Comparison of ENCODE assay signal across 10 mouse cellular contexts in genomic region chr10:71114260-71114920, GRCm38 (mm10). TPM values are rescaled to one million over a fixed set of nuclear protein-coding genes. Genes with fewer than 3 reads are reported as not detected.
A peak's percentile ranks its signal among the peaks of the same experiment; 100 is the strongest.
DNase-seq lines count a peak whose midpoint lies in the region; ATAC-seq and TF ChIP-seq lines count a peak whose summit lies in the region.
"Had no signal": no experiment of that assay in that cellular context is flagged by ENCODE, and none has a peak within 500 bp of the region (broad histone marks: within the 10 kb centered on the region; RNA-seq: fewer than 3 reads in every experiment).

No protein-coding gene starts in this region.

- H3K36me3 ChIP-seq in heart, embryonic 14.5 days (ENCODE audit: control insufficient read depth, insufficient read depth, low read length): no peaks in the 10 kb centered on the region
- H3K36me3 ChIP-seq in lung, postnatal 0 days (ENCODE audit: insufficient read depth, low read length): no peaks in the 10 kb centered on the region
- no peaks in the 10 kb centered on the region for H3K36me3 ChIP-seq in stomach, postnatal 0 days (ENCODE audit: control insufficient read depth, insufficient read depth, low read length)

- intact Hi-C loops in heart, postnatal 14 days (cut with DNase I): no loop called here

- no peak for ATAC-seq in heart, embryonic 14.5 days (ENCODE audit: insufficient number of reproducible peaks, insufficient read depth, low FRiP score, low read depth)
- 0 out of 2 replicates have a peak, but pooled peaks have one; percentile 36 for ATAC-seq in lung, postnatal 0 days
- no peak for ATAC-seq in stomach, postnatal 0 days (ENCODE audit: low FRiP score, low TSS enrichment)

- H3K9ac ChIP-seq in heart, embryonic 14.5 days (ENCODE audit: low read length): no peak overlapping the region
- H3K9ac ChIP-seq in lung, postnatal 0 days (replicated peaks; ENCODE audit: low read depth): no peak overlapping the region
- no peak overlapping the region for H3K9ac ChIP-seq in stomach, postnatal 0 days (ENCODE audit: low read length)

- no peak for TF ChIP-seq EP300 in lung, postnatal 0 days (IDR thresholded peaks at IDR 0.05)
- no peak for TF ChIP-seq EP300 in stomach, postnatal 0 days (optimal IDR thresholded peaks at IDR 0.05)

- H3K4me3 ChIP-seq in heart, embryonic 14.5 days (ENCODE audit: control insufficient read depth in 1 of 2, insufficient read depth in 1 of 2, low read depth in 1 of 2, low read length in 2 of 2): no peak overlapping the region
- no peak overlapping the region for H3K4me3 ChIP-seq in lung, postnatal 0 days (ENCODE audit: low read depth, low read length)
- no peak overlapping the region for H3K4me3 ChIP-seq in stomach, postnatal 0 days (ENCODE audit: low read depth, low read length)

- no peak for TF ChIP-seq CTCF in lung, postnatal 0 days (IDR thresholded peaks at IDR 0.05)
- TF ChIP-seq CTCF in stomach, postnatal 0 days (IDR thresholded peaks at IDR 0.05; ENCODE audit: low read depth): no peak

- H3K4me1 ChIP-seq in heart, embryonic 14.5 days (ENCODE audit: control insufficient read depth in 2 of 2, insufficient read depth in 2 of 2, low read length in 2 of 2): peaks cover 5 to 6% of the 10 kb centered on the region in 2 experiments; a peak in 2 of 4 replicates
- no peaks in the 10 kb centered on the region; the same call in 1 of the 2 replicates for H3K4me1 ChIP-seq in lung, postnatal 0 days (ENCODE audit: insufficient read depth, low read depth, low read length)
- H3K4me1 ChIP-seq in stomach, postnatal 0 days (replicated peaks; ENCODE audit: control insufficient read depth, insufficient read depth): no peaks in the 10 kb centered on the region

- no peak for DNase-seq in heart, postnatal 14 days
- DNase-seq in lung, postnatal 0 days (ENCODE audit: low spot score): peak; percentile 73
- DNase-seq in lung, postnatal 4 days: no peak
- DNase-seq in layer of hippocampus, adult 9-11 months: peak; percentile 51
- DNase-seq in stomach, postnatal 0 days (ENCODE audit: low spot score): peak; percentile 9
- DNase-seq in embryo, embryonic 10 days (ENCODE audit: low spot score): no peak
- no peak for DNase-seq in ovary, postnatal 14 days (ENCODE audit: low spot score)
- DNase-seq: thymus, postnatal 36 days had no signal

- no peaks in the 10 kb centered on the region for H3K27me3 ChIP-seq in heart, embryonic 14.5 days (ENCODE audit: control insufficient read depth, insufficient read depth, low read length)
- H3K27me3 ChIP-seq in lung, postnatal 0 days (replicated peaks; ENCODE audit: insufficient read depth, low read length): no peaks in the 10 kb centered on the region
- no peaks in the 10 kb centered on the region for H3K27me3 ChIP-seq in stomach, postnatal 0 days (ENCODE audit: control insufficient read depth, insufficient read depth, low read length)

- whole genome bisulfite sequencing in heart, embryonic 14.5 days: 68% methylated on average over 10 of the region's 10 CpGs
- 53% methylated on average over 10 of the region's 10 CpGs for WGBS in lung, postnatal 0 days
- WGBS in stomach, postnatal 0 days: 54% methylated on average over 10 of the region's 10 CpGs

- peak overlapping the region; percentile 42 to 44; a peak in 2 of 4 replicates for H3K27ac ChIP-seq in heart, embryonic 14.5 days (replicated peaks in 1 of 2; ENCODE audit: control insufficient read depth in 1 of 2, insufficient read depth in 1 of 2, low read depth in 2 of 2, low read length in 2 of 2)
- H3K27ac ChIP-seq in lung, postnatal 0 days (ENCODE audit: low read length): 0 out of 2 replicates have a peak overlapping the region, but pooled peaks have one; percentile 43
- peak overlapping the region; percentile 40 for H3K27ac ChIP-seq in stomach, postnatal 0 days (replicated peaks)

- H3K9me3 ChIP-seq in heart, embryonic 14.5 days (ENCODE audit: control insufficient read depth, low read length): no peaks in the 10 kb centered on the region
- H3K9me3 ChIP-seq in lung, postnatal 0 days (ENCODE audit: low read length): no peaks in the 10 kb centered on the region
- H3K9me3 ChIP-seq in stomach, postnatal 0 days (ENCODE audit: control insufficient read depth, low read length): no peaks in the 10 kb centered on the region

- H3K4me2 ChIP-seq in heart, embryonic 14.5 days (ENCODE audit: low read length): no peak overlapping the region
- no peak overlapping the region for H3K4me2 ChIP-seq in lung, postnatal 0 days (replicated peaks; ENCODE audit: low read depth, low read length)
- H3K4me2 ChIP-seq in stomach, postnatal 0 days (replicated peaks; ENCODE audit: low read depth): 0 out of 2 replicates have a peak overlapping the region, but pooled peaks have one; percentile 20

RNA-seq across cellular contexts. Expression of gene Bicc1, which starts 45.1 kb away (rescaled TPM):
- 24.7 and 25.9 TPM in 2 replicates for polyA plus RNA-seq in heart, embryonic 14.5 days (2014; fragmentation: Nextera tagmentation; extraction: Ambion mirVana)
- 10 to 100 TPM; 22.1 to 27.9 TPM for total RNA-seq in heart, postnatal 14 days (2021)
- polyA plus RNA-seq in lung, postnatal 0 days (2015; fragmentation: Nextera tagmentation; extraction: Ambion mirVana): 17.3 and 18.2 TPM in 2 replicates
- polyA plus RNA-seq in stomach, postnatal 0 days (2015; fragmentation: Nextera tagmentation; extraction: Ambion mirVana): 9.6 and 9.8 TPM in 2 replicates
- total RNA-seq: megakaryocyte progenitor cell, adult 5-6 weeks had no signal

Comparison
In these comparisons a context has a peak if more than half of its experiments do, and no peak if none do; other contexts are left out.
1. DNase-seq: peak in lung, postnatal 0 days (single experiment), layer of hippocampus, adult 9-11 months (single experiment) and stomach, postnatal 0 days (single experiment); none in heart, postnatal 14 days (0 of 2), lung, postnatal 4 days (0 of 2), embryo, embryonic 10 days (single experiment) and ovary, postnatal 14 days (single experiment).
2. Peak in every context shown above with its lines, with median percentiles within 50 percentile points of each other: H3K27ac ChIP-seq.